Mouse (Mus musculus) forebrain, postnatal 0 days (tissue): Measurements from ENCODE around the gene Slc9a2. TPM values are rescaled to one million over a fixed set of nuclear protein-coding genes. Genes with fewer than 3 reads are reported as not detected.

Experiments used
- ATAC-seq: fragments of 200-750 bp; cut with Nextera tagmentation; 2 replicates; pipeline ENCODE4 v1.8.0; 2017; ENCODE audit warnings: mild to moderate bottlenecking, moderate library complexity
- DNase-seq: peaks from one replicate; pipeline ENCODE4 v3.0.0-alpha.2; 2015
- H3K27ac ChIP-seq: fragments of 300-500 bp; sonication (generic); 2 replicates; pipeline ENCODE4 v1.5.1; 2014; ENCODE audit warnings: low read depth, mild to moderate bottlenecking, antibody characterized with exemption, low read length, moderate library complexity, mixed read lengths
- H3K27me3 ChIP-seq: fragments of 300-500 bp; sonication (generic); 2 replicates; pipeline ENCODE4 v1.6.1; 2014; ENCODE audit warnings: mild to moderate bottlenecking, low read length, mixed read lengths; ENCODE audit not compliant: insufficient read depth
- H3K36me3 ChIP-seq: fragments of 300-500 bp; sonication (generic); 2 replicates; pipeline ENCODE4 v1.6.1; 2014; ENCODE audit warnings: mild to moderate bottlenecking, moderate library complexity; ENCODE audit not compliant: insufficient read depth
- H3K4me1 ChIP-seq: fragments of 300-500 bp; sonication (generic); 2 replicates; pipeline ENCODE4 v1.6.1; 2014; ENCODE audit warnings: antibody characterized with exemption; ENCODE audit not compliant: insufficient read depth
- H3K4me2 ChIP-seq: fragments of 300-500 bp; sonication (generic); 2 replicates; pipeline ENCODE4 v1.6.1; 2014; ENCODE audit warnings: low read depth, mild to moderate bottlenecking, moderate library complexity
- H3K4me3 ChIP-seq: fragments of 300-500 bp; sonication (generic); 2 replicates; pipeline ENCODE4 v1.5.1; 2014; ENCODE audit warnings: low read depth, low read length, mixed read lengths
- H3K9ac ChIP-seq: fragments of 300-500 bp; sonication (generic); 2 replicates; pipeline ENCODE4 v1.6.1; 2014; ENCODE audit warnings: mild to moderate bottlenecking
- H3K9me3 ChIP-seq: fragments of 300-500 bp; sonication (generic); 2 replicates; pipeline ENCODE4 v1.6.1; 2016; ENCODE audit warnings: low read length
- CTCF ChIP-seq: sonication (generic); IDR thresholded peaks from 2 replicates; pipeline ENCODE4 v1.5.1; 2016; ENCODE audit warnings: antibody characterized with exemption, control low read depth, low read depth
- WGBS: fragments of 180-500 bp; shearing (Covaris S2); extraction: QIAGEN DNeasy Blood & Tissue Kit; methylation state at CpG from one replicate; pipeline ENCODE4 v1.1.7; 2014; 5-methylcytosine and 5-hydroxymethylcytosine counted together
- polyA plus RNA-seq: library from polyadenylated mRNA; unstranded; fragments of >200 nt; fragmentation: Nextera tagmentation; extraction: Ambion mirVana; gene quantifications from 2 replicates; pipeline ENCODE4 v1.2.1, GENCODE M21; 2015
- total RNA-seq: library from RNA; depleted of rRNA; stranded (reverse); fragments of >200 nt; gene quantifications from 2 replicates; pipeline ENCODE4 v1.2.3, GENCODE M21; 2014; rRNA removed

The Slc9a2 gene
- total RNA-seq (1.6 and 1.8 TPM in 2 replicates), polyA plus RNA-seq (0.55 and 0.57 TPM in 2 replicates)

GRCm38 (mm10) chr1:40680067-40680867 lies at the start of gene Slc9a2:
Gene Slc9a2 (plus strand): TSS chr1:40680574.
- Histone ChIP-seq H3K4me3 (peak within 1 kb of the TSS; percentile 59), H3K9ac (peak within 1 kb of the TSS; percentile 58), H3K36me3 (no peaks in the 10 kb centered on the region), H3K27me3 (peaks cover 38% of the 10 kb centered on the region), H3K9me3 (no peaks in the 10 kb centered on the region), H3K27ac (no peak within 1 kb of the TSS), H3K4me2 (peak within 1 kb of the TSS; percentile 97), H3K4me1 (0 out of 2 replicates have a peak, but pooled peaks cover 5% of the 10 kb centered on the region)
- DNase-seq (peak; percentile 27), ATAC-seq (no peak)
- TF ChIP-seq CTCF, result no peak
- 2% methylated on average over 25 of the region's 25 CpGs for WGBS

GRCm38 (mm10) chr1:40632407-40633062 lies 47.8 kb upstream of the Slc9a2 start:
- Histone ChIP-seq H3K27me3 (no peaks in the 10 kb centered on the region), H3K9me3 (no peaks in the 10 kb centered on the region), H3K9ac (no peak overlapping the region), H3K4me3 (no peak overlapping the region), H3K4me2 (no peak overlapping the region), H3K36me3 (no peaks in the 10 kb centered on the region), H3K4me1 (no peaks in the 10 kb centered on the region), H3K27ac (no peak overlapping the region)
- 57% methylated on average over 2 of the region's 2 CpGs for WGBS
- no peak for ATAC-seq
- TF ChIP-seq CTCF, result no peak
- no peak for DNase-seq

DNA sequence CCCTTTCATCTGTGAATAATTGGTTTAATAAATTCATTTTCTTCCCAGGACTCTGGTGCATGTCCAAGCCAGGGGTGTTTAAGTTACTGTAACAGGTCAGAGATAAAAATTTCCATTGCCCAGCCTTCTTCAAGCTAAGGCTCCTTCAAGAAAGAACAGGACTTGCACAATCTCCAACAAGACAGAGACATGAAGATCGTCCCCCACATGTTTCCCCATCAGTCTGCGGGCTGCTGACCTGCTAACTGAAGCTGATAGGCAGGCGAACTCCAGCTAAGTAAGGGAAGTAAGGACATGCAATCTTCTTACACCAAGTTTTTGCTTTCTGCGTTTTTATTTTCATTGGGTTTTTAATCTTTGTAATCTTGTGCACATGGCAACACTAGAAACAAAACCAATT lies 45.8 kb upstream of the Slc9a2 start:
- no peak for DNase-seq
- Histone ChIP-seq H3K36me3 (no peaks in the 10 kb centered on the region), H3K4me3 (no peak overlapping the region), H3K4me1 (no peaks in the 10 kb centered on the region), H3K27me3 (no peaks in the 10 kb centered on the region), H3K9me3 (no peaks in the 10 kb centered on the region), H3K9ac (no peak overlapping the region), H3K4me2 (no peak overlapping the region), H3K27ac (no peak overlapping the region)
- TF ChIP-seq CTCF, result no peak
- ATAC-seq, result no peak
- WGBS, result 77% methylated on average over 4 of the region's 4 CpGs

- ATAC-seq, result no peak
Observed at GRCm38 (mm10) chr1:40648234-40648633, 32.1 kb upstream of the Slc9a2 start.

DNA sequence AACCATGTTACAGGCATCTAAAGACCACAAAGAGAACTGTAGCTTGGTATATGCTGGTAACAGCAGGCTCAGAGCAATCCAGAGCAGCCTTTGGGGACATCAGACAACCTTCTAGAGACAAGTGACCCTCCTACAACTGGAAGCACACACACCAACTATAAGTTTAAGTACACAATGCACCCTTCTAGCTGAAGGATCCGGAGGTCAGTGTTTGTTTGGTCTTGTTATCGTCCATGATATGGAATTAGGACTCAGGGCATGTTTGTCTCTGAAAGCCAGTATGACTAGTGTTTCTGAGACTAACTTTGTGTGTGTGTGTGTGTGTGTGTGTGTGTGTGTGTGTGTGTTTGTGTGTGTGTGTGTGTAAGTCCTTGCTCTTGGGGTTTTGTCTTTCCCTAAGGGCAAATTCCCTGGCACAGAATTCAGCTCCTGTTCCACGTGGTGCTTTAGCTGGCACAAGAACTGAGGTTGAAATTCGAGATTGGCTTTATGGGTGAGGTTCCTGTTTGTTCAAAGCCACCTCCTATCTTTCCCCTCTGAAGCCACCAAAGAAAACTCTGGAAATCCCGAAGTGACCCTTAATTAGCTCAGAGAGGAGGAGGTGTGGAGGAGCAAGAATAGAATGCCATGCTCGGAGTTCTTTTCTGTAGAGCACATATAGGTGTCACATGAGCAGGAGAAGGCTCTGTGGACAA lies 29.4 kb upstream of the Slc9a2 start:
- no peak overlapping the region for H3K9ac ChIP-seq
- DNase-seq, result no peak
- no peaks in the 10 kb centered on the region for H3K36me3 ChIP-seq
- H3K4me3 ChIP-seq, result no peak overlapping the region
- TF ChIP-seq CTCF, result no peak
- H3K9me3 ChIP-seq, result no peaks in the 10 kb centered on the region
- no peak for ATAC-seq
- WGBS, result 67% methylated on average over 6 of the region's 6 CpGs
- no peaks in the 10 kb centered on the region for H3K27me3 ChIP-seq
- no peaks in the 10 kb centered on the region for H3K4me1 ChIP-seq
- H3K4me2 ChIP-seq, result no peak overlapping the region
- no peak overlapping the region for H3K27ac ChIP-seq

More at GRCm38 (mm10) chr1:40648234-40648633, 32.1 kb upstream of the Slc9a2 start:
- Histone ChIP-seq H3K36me3 (no peaks in the 10 kb centered on the region), H3K4me1 (no peaks in the 10 kb centered on the region), H3K4me3 (no peak overlapping the region), H3K4me2 (no peak overlapping the region), H3K9ac (no peak overlapping the region), H3K27me3 (no peaks in the 10 kb centered on the region), H3K27ac (no peak overlapping the region), H3K9me3 (no peaks in the 10 kb centered on the region)
- DNase-seq, result no peak
- TF ChIP-seq CTCF, result no peak
- 68% methylated on average over 2 of the region's 2 CpGs for WGBS

DNA sequence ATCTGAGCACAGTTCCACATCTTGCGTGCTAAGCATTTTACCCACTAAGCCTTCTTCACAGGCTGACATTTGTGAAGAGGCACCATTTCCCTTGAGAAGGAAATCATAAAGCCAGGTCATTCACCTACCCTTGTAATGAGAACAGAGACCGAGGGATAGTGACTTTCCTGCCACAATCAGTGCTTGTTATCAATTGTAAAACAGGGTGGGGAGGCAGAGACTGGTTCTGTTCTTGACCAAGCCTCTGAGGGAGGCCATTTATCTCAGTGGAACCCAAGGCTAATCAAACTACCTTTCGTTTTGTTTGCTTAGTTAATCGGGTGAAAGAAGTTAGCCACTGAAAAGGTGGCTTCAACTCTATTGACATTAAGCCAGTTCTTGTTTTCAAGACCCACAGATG lies 23.3 kb upstream of the Slc9a2 start:
- H3K9ac ChIP-seq, result no peak overlapping the region
- no peak overlapping the region for H3K4me3 ChIP-seq
- no peak overlapping the region for H3K27ac ChIP-seq
- ATAC-seq (no peak), DNase-seq (no peak)
- no peak overlapping the region for H3K4me2 ChIP-seq
- no peaks in the 10 kb centered on the region for H3K4me1 ChIP-seq
- no peaks in the 10 kb centered on the region for H3K27me3 ChIP-seq
- TF ChIP-seq CTCF, result no peak
- 84% methylated on average over 4 of the region's 4 CpGs for WGBS
- no peaks in the 10 kb centered on the region for H3K36me3 ChIP-seq
- no peaks in the 10 kb centered on the region for H3K9me3 ChIP-seq
